Mouse (Mus musculus): ENCODE results near the gene Ermp1.

Gene Ermp1

GRCm38 (mm10) chr19:29660835-29661764, 12.9 kb upstream of the Ermp1 start:
- no peak for DNase-seq

DNA sequence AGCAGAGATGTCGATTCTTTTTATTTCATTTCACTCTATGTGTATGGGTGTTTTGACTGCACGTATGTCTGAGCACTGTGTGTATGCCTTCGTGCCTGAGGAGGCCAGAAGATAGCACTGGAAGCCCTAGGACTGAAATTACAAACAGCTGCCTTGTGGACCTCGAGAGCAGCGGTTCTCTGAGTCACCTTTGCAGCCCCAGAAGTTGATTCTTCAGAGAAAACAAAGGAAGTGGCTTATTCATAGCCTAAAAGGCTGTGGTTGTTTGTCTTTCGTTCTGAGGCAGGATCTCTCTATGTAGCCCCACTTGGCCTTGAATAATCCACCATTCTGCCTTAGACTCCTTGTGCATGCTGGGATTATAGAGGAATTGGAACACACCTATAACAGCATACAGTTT, 11.5 kb upstream of the Ermp1 start:
- DNase-seq = no peak

- no peak for DNase-seq
Measured at GRCm38 (mm10) chr19:29658836-29659235, 10.6 kb upstream of the Ermp1 start.

- DNase-seq = no peak
Measured at GRCm38 (mm10) chr19:29657558-29657957, 9.3 kb upstream of the Ermp1 start.

GRCm38 (mm10) chr19:29657033-29657432, 8.8 kb upstream of the Ermp1 start:
- DNase-seq = peak; percentile 11

- DNase-seq = no peak
Measured at GRCm38 (mm10) chr19:29656620-29657019, 8.4 kb upstream of the Ermp1 start.

GRCm38 (mm10) chr19:29656029-29656428, 7.8 kb upstream of the Ermp1 start:
- no peak for DNase-seq

GRCm38 (mm10) chr19:29655148-29655547, 6.9 kb upstream of the Ermp1 start:
- DNase-seq = no peak

GRCm38 (mm10) chr19:29653768-29654265, 5.6 kb upstream of the Ermp1 start:
- DNase-seq = no peak

- no peak for DNase-seq
Measured at GRCm38 (mm10) chr19:29649683-29650082, 1.5 kb upstream of the Ermp1 start.

- no peak for DNase-seq
Measured at GRCm38 (mm10) chr19:29648550-29648914, 317 bp upstream of the Ermp1 start.

DNA sequence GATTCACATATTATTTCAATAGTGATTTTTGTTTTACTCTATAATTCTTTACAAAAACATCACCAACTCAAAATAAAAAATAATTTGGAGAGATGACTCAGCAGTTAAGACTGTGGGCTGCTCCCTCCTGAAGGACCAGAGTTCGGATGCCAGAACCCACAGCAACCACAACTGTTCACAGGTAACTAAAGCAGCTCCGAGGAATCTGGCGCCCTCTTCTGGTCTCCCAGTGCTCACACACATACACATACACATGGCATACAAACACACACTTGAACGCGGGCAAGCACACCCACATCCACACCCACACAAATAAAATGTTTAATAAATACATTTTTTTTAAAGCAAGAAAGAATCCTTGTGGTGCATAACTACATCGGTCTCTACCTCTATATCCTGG, 3.5 kb downstream of the Ermp1 start:
- no peak for DNase-seq

DNA sequence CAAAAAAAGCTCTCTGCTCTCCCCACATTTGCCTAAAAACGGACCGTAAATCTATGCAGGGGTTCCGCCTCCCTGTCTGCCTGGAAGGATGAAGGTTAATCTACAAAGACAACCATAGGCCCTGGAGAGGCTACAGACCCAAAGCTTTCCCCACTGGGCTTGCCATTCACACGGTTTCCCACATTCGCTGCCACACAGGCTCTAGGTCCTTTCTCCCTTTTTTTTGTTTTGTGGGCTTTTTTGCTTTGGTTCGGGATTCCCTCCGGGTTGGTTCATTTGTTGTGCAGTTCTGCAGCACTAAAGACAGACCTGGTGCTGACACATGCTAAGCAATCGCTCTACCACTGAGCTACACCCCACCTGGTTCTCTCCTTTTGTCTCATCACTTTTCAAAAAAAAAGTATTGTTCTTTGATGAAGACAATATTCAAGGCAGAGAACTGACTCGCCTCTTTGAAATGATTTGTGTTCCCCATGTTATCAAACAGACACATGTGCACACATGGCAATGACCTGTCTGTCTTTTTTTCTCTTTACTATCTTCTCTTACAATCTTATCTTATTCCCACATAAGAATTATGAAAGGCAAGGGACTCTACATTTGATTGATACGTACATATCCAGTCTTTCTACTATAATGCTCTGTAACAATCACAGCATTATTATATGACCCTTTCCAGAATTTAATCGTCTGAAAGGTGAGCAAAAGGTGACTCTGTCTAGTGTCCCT, 4.9 kb downstream of the Ermp1 start:
- no peak for DNase-seq

GRCm38 (mm10) chr19:29642211-29642610, 6.0 kb downstream of the Ermp1 start:
- no peak for DNase-seq

DNA sequence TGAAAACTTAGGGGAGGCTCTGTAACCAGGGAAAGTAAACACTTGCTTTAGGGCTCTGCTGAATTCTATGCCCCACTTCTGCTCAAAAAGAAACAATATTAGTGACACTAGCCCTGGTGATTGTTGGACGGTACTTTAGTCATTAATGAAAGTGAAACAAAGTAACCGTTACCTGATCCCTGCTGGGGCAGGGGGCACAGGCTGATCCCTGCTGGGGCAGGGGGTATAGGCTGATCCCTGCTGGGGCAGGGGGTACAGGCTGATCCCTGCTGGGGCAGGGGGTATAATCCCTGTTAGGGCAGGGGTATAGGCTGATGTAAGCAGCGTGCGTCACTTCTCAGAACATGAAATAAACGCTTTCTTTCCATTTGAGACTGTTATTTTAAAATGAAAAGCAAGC, 6.7 kb downstream of the Ermp1 start:
- DNase-seq = no peak

DNA sequence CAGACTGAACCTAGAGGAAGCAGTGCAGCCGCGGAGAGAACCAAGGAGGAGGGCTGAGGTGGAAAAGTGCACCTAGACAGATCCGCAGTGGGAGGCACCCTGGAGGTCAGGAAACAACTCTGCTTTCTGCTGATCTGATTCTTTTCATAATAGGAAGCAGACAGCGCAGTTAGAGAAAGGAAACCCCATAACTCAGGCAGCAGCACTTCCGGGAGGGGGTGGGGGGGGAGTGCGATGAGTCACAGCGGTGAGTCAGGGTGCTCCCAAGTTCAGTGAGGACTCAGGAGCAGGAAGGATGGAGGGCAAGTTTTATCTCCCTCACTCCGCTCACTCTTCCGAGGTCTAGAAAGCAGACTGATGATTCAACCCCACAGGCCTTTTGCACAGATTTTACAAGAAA, 7.2 kb downstream of the Ermp1 start:
- no peak for DNase-seq

- no peak for DNase-seq
Measured at GRCm38 (mm10) chr19:29612102-29612501, 36.1 kb downstream of the Ermp1 start.

DNA sequence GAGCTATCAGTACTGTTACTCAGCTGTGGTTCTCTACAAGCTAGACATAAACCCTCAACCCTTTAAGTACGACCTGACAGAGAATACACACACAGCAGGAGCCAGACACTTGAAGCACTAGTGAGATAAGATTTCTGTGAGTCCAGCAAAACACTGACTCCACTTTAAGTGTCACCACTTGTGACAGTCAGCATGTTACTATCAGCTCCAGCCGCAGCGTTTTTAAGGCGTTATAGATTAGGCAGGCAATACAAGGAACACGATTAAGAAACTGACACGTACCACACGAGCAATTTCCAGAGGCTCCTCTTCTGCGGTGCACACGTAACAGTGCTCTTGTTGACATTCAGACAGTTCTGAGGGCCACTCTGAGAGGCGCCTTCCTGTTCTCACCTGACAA, 37.3 kb downstream of the Ermp1 start:
- no peak for DNase-seq

- DNase-seq = no peak
Measured at GRCm38 (mm10) chr19:29608212-29608611, 40.0 kb downstream of the Ermp1 start.

GRCm38 (mm10) chr19:29607521-29607920, 40.7 kb downstream of the Ermp1 start:
- DNase-seq = no peak

- DNase-seq = no peak
Measured at GRCm38 (mm10) chr19:29604653-29605052, 43.6 kb downstream of the Ermp1 start.

DNA sequence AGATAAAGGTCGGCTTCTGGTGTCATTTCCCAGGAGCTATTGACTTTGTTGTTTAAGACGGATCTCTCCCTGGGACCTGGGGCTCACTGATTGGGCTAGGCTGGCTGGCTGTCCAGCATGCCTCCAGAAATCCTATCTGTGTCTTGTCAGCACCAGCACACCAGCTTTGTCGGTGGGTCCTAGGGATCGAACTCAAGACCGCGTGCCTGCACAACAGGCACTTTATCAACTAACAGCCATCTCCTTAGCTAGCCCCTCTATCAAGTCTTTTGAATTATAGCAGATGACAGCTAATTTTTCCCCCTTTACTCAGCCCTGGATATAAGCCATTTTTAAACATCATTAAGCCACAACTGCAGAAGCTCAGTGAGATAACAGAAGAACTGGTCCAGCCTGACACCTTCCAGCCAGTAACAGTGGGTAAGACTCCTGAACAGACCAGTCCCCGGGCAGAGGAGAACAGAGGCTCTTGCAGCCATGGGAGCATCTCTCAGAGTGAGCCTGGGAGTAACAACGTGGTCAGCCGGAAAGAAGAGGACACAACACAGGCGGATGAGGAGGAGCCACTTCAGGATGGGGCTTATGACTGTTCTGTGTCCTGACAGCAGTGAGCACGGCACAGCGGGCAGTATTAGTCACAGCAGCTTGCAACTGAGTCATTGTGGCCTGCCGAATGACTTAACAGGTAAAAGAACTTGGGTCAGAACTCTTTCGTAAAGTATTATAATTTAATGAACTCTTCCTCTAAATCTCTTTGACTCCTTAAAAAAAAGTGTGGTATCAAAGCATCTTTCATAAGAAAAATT, 44.5 kb downstream of the Ermp1 start:
- DNase-seq = no peak

DNA sequence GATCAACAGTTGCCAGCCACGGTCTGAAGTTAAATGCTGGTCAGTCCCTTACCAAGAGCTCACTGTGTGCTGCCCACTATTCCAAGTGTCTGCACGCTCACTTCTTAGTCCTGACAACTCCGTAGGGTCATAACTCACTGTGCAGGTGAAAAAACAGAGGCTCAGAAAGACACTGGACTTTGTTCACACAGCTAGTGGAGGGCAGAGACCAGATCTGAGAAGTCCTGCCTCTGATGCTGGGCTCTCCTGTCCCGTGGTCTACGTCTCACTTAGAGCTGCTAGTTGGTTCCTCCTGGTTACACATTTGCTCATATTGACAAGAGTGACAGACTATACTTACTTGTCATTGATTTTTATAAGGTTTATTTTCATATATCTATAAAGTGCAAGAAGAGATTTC, 49.2 kb downstream of the Ermp1 start:
- no peak for DNase-seq

Measured in retina, postnatal 1 day (tissue).